Mouse (Mus musculus) thymus, adult 2 months (tissue): Measurements from ENCODE around the gene Megf11. TPM values are rescaled to one million over a fixed set of nuclear protein-coding genes. Genes with fewer than 3 reads are reported as not detected.

Experiments used
- DNase-seq: peaks from one replicate; pipeline ENCODE4 v3.0.0; 2021
- H3K27ac ChIP-seq: fragments of 200-500 bp; 2 replicates; pipeline ENCODE4 v1.5.1; 2012; ENCODE audit warnings: low read length, control low read depth; ENCODE audit not compliant: control insufficient read depth, insufficient read depth
- H3K27me3 ChIP-seq: fragments of 200-500 bp; 2 replicates; pipeline ENCODE4 v1.6.1; 2012; ENCODE audit warnings: mild to moderate bottlenecking, low read length, moderate library complexity, mixed read lengths; ENCODE audit not compliant: control insufficient read depth, insufficient read depth
- H3K36me3 ChIP-seq: fragments of 200-500 bp; 2 replicates; pipeline ENCODE4 v1.6.1; 2012; ENCODE audit warnings: mild to moderate bottlenecking, low read length, moderate library complexity; ENCODE audit not compliant: control insufficient read depth, insufficient read depth
- H3K4me1 ChIP-seq: fragments of 200-500 bp; replicated peaks from 2 replicates; pipeline ENCODE4 v1.6.1; 2012; ENCODE audit warnings: low read length; ENCODE audit not compliant: control insufficient read depth, insufficient read depth
- H3K4me3 ChIP-seq: fragments of 200-500 bp; 2 replicates; pipeline ENCODE4 v1.5.1; 2012; ENCODE audit warnings: mild to moderate bottlenecking, low read length, control low read depth, moderate library complexity; ENCODE audit not compliant: control insufficient read depth, insufficient read depth
- CTCF ChIP-seq: fragments of 200-500 bp; IDR thresholded peaks from 2 replicates; pipeline ENCODE4 v1.5.1; 2012; ENCODE audit warnings: mild to moderate bottlenecking, control low read depth, low read length, moderate library complexity, borderline replicate concordance; ENCODE audit not compliant: control insufficient read depth, poor library complexity, insufficient read depth; ENCODE audit errors: extremely low read depth
- POLR2A ChIP-seq: fragments of 200-500 bp; IDR thresholded peaks from 2 replicates; pipeline ENCODE4 v1.6.1; 2012; ENCODE audit warnings: mild to moderate bottlenecking, low read length, control low read depth, moderate library complexity; ENCODE audit not compliant: control insufficient read depth, poor library complexity, insufficient read depth; ENCODE audit errors: extremely low read depth
- WGBS: fragments of 180-500 bp; shearing (Covaris S2); methylation state at CpG from one replicate; pipeline ENCODE4 v1.1.7; 2018; 5-methylcytosine and 5-hydroxymethylcytosine counted together
- polyA plus RNA-seq: library from polyadenylated mRNA; depleted of rRNA; stranded (reverse); fragments of >200 nt; gene quantifications from 2 replicates; pipeline ENCODE4 v1.2.3, GENCODE M21; 2012

The Megf11 gene
- polyA plus RNA-seq, 1 experiment = 0.70 TPM

- Histone ChIP-seq H3K4me3 (no peak overlapping the region), H3K4me1 (no peaks in the 10 kb centered on the region), H3K27ac (no peak overlapping the region), H3K36me3 (no peaks in the 10 kb centered on the region), H3K27me3 (no peaks in the 10 kb centered on the region)
- TF ChIP-seq CTCF = no peak
- no peak for TF ChIP-seq POLR2A
- no peak for DNase-seq
- 96% methylated on average over 16 of the region's 16 CpGs for WGBS
Observed at GRCm38 (mm10) chr9:64461568-64462308, 76.3 kb downstream of the Megf11 start.

GRCm38 (mm10) chr9:64462870-64463269 lies 77.4 kb downstream of the Megf11 start:
- Histone ChIP-seq H3K36me3 (no peaks in the 10 kb centered on the region), H3K4me3 (no peak overlapping the region), H3K27me3 (no peaks in the 10 kb centered on the region), H3K27ac (no peak overlapping the region), H3K4me1 (no peaks in the 10 kb centered on the region)
- no peak for DNase-seq
- TF ChIP-seq POLR2A = no peak
- no peak for TF ChIP-seq CTCF

DNA sequence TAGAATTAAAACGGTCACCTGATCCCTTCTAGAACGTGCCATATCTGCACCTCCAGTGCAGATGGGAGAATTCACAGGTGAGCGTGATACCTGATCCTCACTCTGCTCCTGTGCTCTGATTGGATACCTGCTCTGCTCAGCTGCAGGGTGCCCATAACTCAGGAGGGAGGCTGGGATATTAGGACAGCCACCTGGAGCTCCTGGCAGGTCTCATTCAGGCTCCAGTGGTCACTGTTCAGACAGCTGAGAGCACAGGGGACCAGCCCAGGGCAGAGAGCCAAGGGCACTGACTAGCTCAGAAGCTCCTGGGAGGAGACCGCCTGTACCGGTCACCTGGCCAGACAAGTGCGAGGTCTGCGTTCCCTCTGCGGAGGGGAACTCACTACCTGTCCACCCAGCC lies 80.7 kb downstream of the Megf11 start:
- H3K27me3 ChIP-seq = no peaks in the 10 kb centered on the region
- WGBS = 89% methylated on average over 8 of the region's 8 CpGs
- no peaks in the 10 kb centered on the region for H3K4me1 ChIP-seq
- TF ChIP-seq CTCF = no peak
- TF ChIP-seq POLR2A = no peak
- DNase-seq = no peak
- H3K36me3 ChIP-seq = no peaks in the 10 kb centered on the region
- H3K4me3 ChIP-seq = no peak overlapping the region
- no peak overlapping the region for H3K27ac ChIP-seq

GRCm38 (mm10) chr9:64466564-64466963 lies 81.1 kb downstream of the Megf11 start:
- 90% methylated on average over 4 of the region's 4 CpGs for WGBS
- TF ChIP-seq CTCF = no peak
- TF ChIP-seq POLR2A = no peak
- no peak overlapping the region for H3K27ac ChIP-seq
- H3K27me3 ChIP-seq = no peaks in the 10 kb centered on the region
- no peaks in the 10 kb centered on the region for H3K4me1 ChIP-seq
- H3K4me3 ChIP-seq = no peak overlapping the region
- H3K36me3 ChIP-seq = no peaks in the 10 kb centered on the region
- no peak for DNase-seq

DNA sequence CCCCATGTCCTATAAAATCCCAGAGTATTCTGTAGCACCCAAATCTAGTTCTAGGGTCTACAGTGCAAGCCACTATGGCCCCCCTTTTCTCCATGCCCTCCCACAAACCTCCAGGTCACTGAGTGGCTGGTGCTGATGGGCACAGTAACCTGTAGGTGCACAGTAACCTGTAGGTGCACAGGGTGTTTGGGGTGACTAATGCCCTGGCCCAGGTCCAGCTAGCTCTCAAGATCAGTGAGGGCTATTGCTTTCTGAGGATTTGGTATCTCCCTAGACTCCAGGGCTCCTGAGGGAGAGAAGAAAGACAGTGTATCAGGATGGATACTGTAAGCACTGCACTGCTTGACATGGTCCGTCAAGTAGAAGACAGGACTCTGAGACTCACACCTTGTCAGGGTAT lies 85.4 kb downstream of the Megf11 start:
- no peak for TF ChIP-seq POLR2A
- no peak for TF ChIP-seq CTCF
- no peak for DNase-seq
- H3K36me3 ChIP-seq = no peaks in the 10 kb centered on the region
- H3K27me3 ChIP-seq = no peaks in the 10 kb centered on the region
- H3K4me1 ChIP-seq = no peaks in the 10 kb centered on the region
- WGBS = 95% methylated on average over 1 of the region's 1 CpGs
- H3K27ac ChIP-seq = no peak overlapping the region
- no peak overlapping the region for H3K4me3 ChIP-seq

- Histone ChIP-seq H3K4me3 (no peak overlapping the region), H3K27ac (no peak overlapping the region), H3K4me1 (no peaks in the 10 kb centered on the region), H3K36me3 (no peaks in the 10 kb centered on the region), H3K27me3 (no peaks in the 10 kb centered on the region)
- DNase-seq = no peak
- TF ChIP-seq CTCF (no peak), POLR2A (no peak)
- 72% methylated on average over 3 of the region's 3 CpGs for WGBS
Observed at GRCm38 (mm10) chr9:64471336-64471735, 85.9 kb downstream of the Megf11 start.

DNA sequence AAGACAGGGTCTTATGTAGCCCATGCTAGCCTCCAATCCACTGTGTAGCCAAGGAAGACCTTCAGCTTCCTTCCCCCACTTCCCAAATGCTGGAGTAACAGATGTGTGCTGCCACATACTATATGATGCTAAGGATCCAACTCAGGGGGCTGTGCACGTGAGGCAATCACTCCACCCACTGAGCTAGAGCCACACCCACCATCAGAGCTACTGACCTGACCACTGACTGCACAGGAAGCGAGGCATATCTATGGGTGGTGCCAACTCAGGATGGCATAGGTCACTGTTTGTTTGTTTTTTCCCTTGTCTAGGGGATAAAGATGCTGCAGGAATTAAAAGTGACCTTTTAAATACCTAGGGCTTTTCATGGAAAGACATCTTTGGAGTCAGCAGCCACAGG lies 86.7 kb downstream of the Megf11 start:
- no peak overlapping the region for H3K27ac ChIP-seq
- H3K27me3 ChIP-seq = no peaks in the 10 kb centered on the region
- 60% methylated on average over 2 of the region's 2 CpGs for whole genome bisulfite sequencing

More for the DNA sequence above, 86.7 kb downstream of the Megf11 start:
- no peaks in the 10 kb centered on the region for H3K36me3 ChIP-seq
- DNase-seq = no peak
- no peaks in the 10 kb centered on the region for H3K4me1 ChIP-seq
- TF ChIP-seq CTCF (no peak), POLR2A (no peak)
- H3K4me3 ChIP-seq = no peak overlapping the region
